Mouse (Mus musculus) olfactory bulb, adult 2 months (tissue): ENCODE results near the gene Bet1l.

Source experiments
- CTCF ChIP-seq: fragments of 200-500 bp; IDR thresholded peaks from 2 replicates; pipeline ENCODE4 v1.5.1; 2012; ENCODE audit warnings: low read depth, mild to moderate bottlenecking, low read length, moderate library complexity; ENCODE audit not compliant: insufficient read depth
- POLR2A ChIP-seq: fragments of 200-500 bp; IDR thresholded peaks from 2 replicates; pipeline ENCODE4 v1.6.1; 2012; ENCODE audit warnings: mild to moderate bottlenecking, low read depth, low read length, moderate library complexity; ENCODE audit not compliant: insufficient read depth

DNA sequence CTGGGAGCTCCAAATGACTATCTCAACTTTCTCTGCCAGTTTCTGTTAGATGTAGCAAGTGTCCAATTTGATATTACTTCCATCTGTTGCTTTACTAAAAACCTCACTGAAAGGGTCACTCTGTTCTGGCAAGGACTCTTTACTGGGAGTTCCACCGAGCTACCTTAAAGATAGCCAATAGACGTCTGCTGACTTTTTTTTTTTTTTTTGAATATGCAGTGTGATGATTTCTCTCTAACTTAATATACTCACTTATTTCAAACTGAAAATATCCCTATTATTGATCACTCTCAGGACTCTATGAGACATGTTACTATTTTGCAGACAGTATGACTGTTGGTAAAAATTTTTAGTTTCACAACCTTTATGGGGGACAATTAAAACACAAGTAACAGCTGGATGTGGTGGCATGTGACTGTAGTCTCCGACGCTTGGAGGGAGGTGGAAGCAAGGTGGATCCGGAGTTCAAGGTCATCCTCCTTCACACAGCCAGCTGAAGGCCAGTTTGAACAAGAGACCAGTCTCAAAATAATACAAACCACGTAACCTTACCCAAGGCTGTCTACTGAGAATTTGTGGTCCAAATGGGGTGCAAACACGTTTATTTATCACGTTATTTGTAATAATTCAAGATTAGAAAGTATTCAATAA, 23.6 kb upstream of the Bet1l start:
- TF ChIP-seq POLR2A: no peak
- TF ChIP-seq CTCF: no peak
